Comparison of ENCODE assay signal across 16 mouse cellular contexts in the genomic region with DNA sequence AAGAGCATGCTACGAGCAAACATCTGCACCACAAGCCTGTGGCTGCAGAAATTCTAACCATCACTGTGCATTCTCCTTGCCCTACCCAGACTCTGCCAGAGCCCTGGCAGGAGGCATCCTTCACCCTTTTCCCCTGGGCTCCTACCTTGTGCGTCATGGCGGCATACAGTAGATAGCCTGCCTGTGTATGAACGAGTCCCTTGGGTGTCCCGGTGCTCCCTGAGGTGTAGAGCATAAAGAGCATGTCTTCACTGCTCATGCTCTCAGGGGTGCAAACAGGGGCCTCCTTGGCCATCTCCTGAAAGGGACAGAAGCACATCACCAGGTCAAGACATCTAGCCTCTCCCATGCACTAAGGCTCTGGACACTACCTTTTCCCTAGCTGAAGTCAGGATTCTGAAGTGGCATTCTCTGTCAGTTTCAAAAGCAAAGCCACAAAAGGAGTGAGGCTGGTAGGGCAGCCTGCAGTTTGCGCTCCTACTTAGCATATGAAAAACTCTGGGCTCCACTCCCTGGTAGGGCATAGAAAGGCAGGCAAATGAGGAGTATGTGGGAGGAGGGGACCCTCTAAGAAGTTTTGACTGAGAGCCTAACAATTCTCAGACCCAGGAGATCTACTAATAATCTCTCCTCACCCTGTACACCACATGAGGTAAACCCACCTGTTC. TPM values are rescaled to one million over a fixed set of nuclear protein-coding genes. Genes with fewer than 3 reads are reported as not detected.
DNase-seq lines count a peak whose midpoint lies in the region; ATAC-seq and TF ChIP-seq lines count a peak whose summit lies in the region.
"Had no signal": no experiment of that assay in that cellular context is flagged by ENCODE, and none has a peak within 500 bp of the region (broad histone marks: within the 10 kb centered on the region; RNA-seq: fewer than 3 reads in every experiment).

No protein-coding gene starts in this region.

- H3K4me1 ChIP-seq in hindbrain, embryonic 14.5 days (replicated peaks; ENCODE audit: control insufficient read depth, insufficient read depth, low read length) = no peaks in the 10 kb centered on the region; the same call in none of the 2 replicates
- no peaks in the 10 kb centered on the region for H3K4me1 ChIP-seq in midbrain, postnatal 0 days (ENCODE audit: insufficient read depth, low read length)
- no peaks in the 10 kb centered on the region for H3K4me1 ChIP-seq in kidney, embryonic 16.5 days (ENCODE audit: insufficient read depth, low read length)

- H3K27ac ChIP-seq in hindbrain, embryonic 14.5 days = peak overlapping the region; percentile 57
- peak overlapping the region; percentile 47 for H3K27ac ChIP-seq in midbrain, postnatal 0 days (ENCODE audit: low read depth, low read length)
- no peak overlapping the region for H3K27ac ChIP-seq in kidney, embryonic 16.5 days (ENCODE audit: low read length)
- H3K27ac ChIP-seq: kidney, postnatal 0 days; stomach, postnatal 0 days had no signal

- H3K4me2 ChIP-seq in hindbrain, embryonic 14.5 days (replicated peaks) = no peak overlapping the region
- no peak overlapping the region for H3K4me2 ChIP-seq in midbrain, postnatal 0 days (ENCODE audit: low read depth, low read length, poor library complexity, severe bottlenecking)
- no peak overlapping the region for H3K4me2 ChIP-seq in kidney, embryonic 16.5 days (replicated peaks; ENCODE audit: low read depth, low read length)

- no peak for TF ChIP-seq CTCF in midbrain, postnatal 0 days (IDR thresholded peaks at IDR 0.05)

- DNase-seq in embryo, embryonic 10.5 days (ENCODE audit: low spot score) = peak; percentile 27
- DNase-seq in embryo, embryonic 11 days = no peak
- DNase-seq in hindbrain, embryonic 14.5 days (ENCODE audit: low spot score) = no peak
- no peak for DNase-seq in midbrain, postnatal 0 days (ENCODE audit: low spot score)
- no peak for DNase-seq in cerebellum, adult 9-11 months
- no peak for DNase-seq in gastrocnemius, postnatal 14 days
- DNase-seq: adrenal gland, postnatal 25 days; cerebellum, adult 18-20 months; gastrocnemius, postnatal 36 days; right cerebral cortex, postnatal 4 days had no signal

- intact Hi-C loops in gastrocnemius, postnatal 14 days (cut with DNase I; ENCODE audit: low total_unique reads) = no loop called here

- ATAC-seq in erythroid progenitor cell, adult 5-6 weeks (replicated peaks; ENCODE audit: low FRiP score, poor library complexity, severe bottlenecking) = peak; percentile 25; the same call in 1 of the 2 replicates
- ATAC-seq in hindbrain, embryonic 14.5 days (ENCODE audit: low FRiP score) = peak; percentile 52; the same call in 1 of the 2 replicates
- ATAC-seq in midbrain, postnatal 0 days (ENCODE audit: low FRiP score) = no peak
- no peak for ATAC-seq in kidney, embryonic 16.5 days (ENCODE audit: low FRiP score, low TSS enrichment)

- H3K36me3 ChIP-seq in hindbrain, embryonic 14.5 days (replicated peaks; ENCODE audit: control insufficient read depth, insufficient read depth) = 0 out of 2 replicates have a peak, but pooled peaks cover 4% of the 10 kb centered on the region
- no peaks in the 10 kb centered on the region for H3K36me3 ChIP-seq in midbrain, postnatal 0 days (ENCODE audit: insufficient read depth, low read length)
- no peaks in the 10 kb centered on the region for H3K36me3 ChIP-seq in kidney, embryonic 16.5 days (ENCODE audit: insufficient read depth, low read length)

- H3K9me3 ChIP-seq in hindbrain, embryonic 14.5 days (ENCODE audit: control insufficient read depth, low read length) = no peaks in the 10 kb centered on the region
- H3K9me3 ChIP-seq in midbrain, postnatal 0 days (ENCODE audit: low read length) = no peaks in the 10 kb centered on the region
- H3K9me3 ChIP-seq in kidney, embryonic 16.5 days (ENCODE audit: low read length) = no peaks in the 10 kb centered on the region

- 27% methylated on average over 6 of the region's 6 CpGs for WGBS in hindbrain, embryonic 14.5 days
- 34% methylated on average over 6 of the region's 6 CpGs for WGBS in midbrain, postnatal 0 days
- WGBS in kidney, embryonic 16.5 days = 69% methylated on average over 6 of the region's 6 CpGs

- no peak overlapping the region for H3K9ac ChIP-seq in hindbrain, embryonic 14.5 days
- H3K9ac ChIP-seq in midbrain, postnatal 0 days (replicated peaks; ENCODE audit: low read length, poor library complexity, severe bottlenecking) = no peak overlapping the region
- no peak overlapping the region for H3K9ac ChIP-seq in kidney, embryonic 16.5 days (replicated peaks; ENCODE audit: low read length)

- H3K4me3 ChIP-seq in hindbrain, embryonic 14.5 days (replicated peaks; ENCODE audit: low read length) = no peak overlapping the region
- no peak overlapping the region for H3K4me3 ChIP-seq in midbrain, postnatal 0 days (ENCODE audit: low read depth, low read length)
- H3K4me3 ChIP-seq in kidney, embryonic 16.5 days (ENCODE audit: low read length) = no peak overlapping the region

- no peaks in the 10 kb centered on the region for H3K27me3 ChIP-seq in hindbrain, embryonic 14.5 days (ENCODE audit: control insufficient read depth, insufficient read depth, low read length)
- H3K27me3 ChIP-seq in midbrain, postnatal 0 days (ENCODE audit: insufficient read depth, low read length) = no peaks in the 10 kb centered on the region
- no peaks in the 10 kb centered on the region for H3K27me3 ChIP-seq in kidney, embryonic 16.5 days (ENCODE audit: insufficient read depth, low read length)

RNA-seq across cellular contexts. Expression of gene Apmap, which starts 29.5 kb away (rescaled TPM):
- 16.6 and 25.2 TPM in 2 replicates for total RNA-seq in erythroid progenitor cell, adult 5-6 weeks (2015; ENCODE audit: low replicate concordance)
- total RNA-seq in erythroid progenitor cell, adult 5-6 weeks (2017; ENCODE audit: low replicate concordance) = 18.1 and 35.9 TPM in 2 replicates
- 41.6 and 42.6 TPM in 2 replicates for polyA plus RNA-seq in hindbrain, embryonic 14.5 days (2014; fragmentation: Nextera tagmentation; extraction: Ambion mirVana)
- total RNA-seq in midbrain, postnatal 0 days (2014; rRNA removed) = 33.1 and 34.6 TPM in 2 replicates
- polyA plus RNA-seq in midbrain, postnatal 0 days (2015; fragmentation: Nextera tagmentation; extraction: Ambion mirVana) = 50.3 and 52.2 TPM in 2 replicates
- polyA plus RNA-seq in kidney, embryonic 16.5 days (2015; fragmentation: Nextera tagmentation; extraction: Ambion mirVana) = 55.4 and 58.0 TPM in 2 replicates
- total RNA-seq in gastrocnemius, postnatal 14 days (2021) = 10 to 100 TPM; 19.3 to 21.8 TPM

RNA-seq across cellular contexts. Expression of gene Acss1, which starts 30.5 kb away (rescaled TPM):
- 28.1 and 35.6 TPM in 2 replicates for total RNA-seq in erythroid progenitor cell, adult 5-6 weeks (2015; ENCODE audit: low replicate concordance)
- total RNA-seq in erythroid progenitor cell, adult 5-6 weeks (2017; ENCODE audit: low replicate concordance) = 34.8 and 43.3 TPM in 2 replicates
- polyA plus RNA-seq in hindbrain, embryonic 14.5 days (2014; fragmentation: Nextera tagmentation; extraction: Ambion mirVana) = 14.8 and 18.2 TPM in 2 replicates
- 22.7 and 26.1 TPM in 2 replicates for total RNA-seq in midbrain, postnatal 0 days (2014; rRNA removed)
- polyA plus RNA-seq in midbrain, postnatal 0 days (2015; fragmentation: Nextera tagmentation; extraction: Ambion mirVana) = 14.5 and 16.4 TPM in 2 replicates
- 14.5 and 15.7 TPM in 2 replicates for polyA plus RNA-seq in kidney, embryonic 16.5 days (2015; fragmentation: Nextera tagmentation; extraction: Ambion mirVana)
- 10 to 100 TPM; 12.2 to 25.3 TPM for total RNA-seq in gastrocnemius, postnatal 14 days (2021)

RNA-seq across cellular contexts. Expression of gene Vsx1, which starts 51.3 kb away (rescaled TPM):
- not detected in 2 replicates for total RNA-seq in erythroid progenitor cell, adult 5-6 weeks (2015; ENCODE audit: low replicate concordance)
- 0.51 TPM in 1 of 2 replicates, not detected in the other for total RNA-seq in erythroid progenitor cell, adult 5-6 weeks (2017; ENCODE audit: low replicate concordance)
- 0.05 TPM in 2 replicates for polyA plus RNA-seq in hindbrain, embryonic 14.5 days (2014; fragmentation: Nextera tagmentation; extraction: Ambion mirVana)
- total RNA-seq in midbrain, postnatal 0 days (2014; rRNA removed) = 0.14 TPM in 1 of 2 replicates, not detected in the other
- polyA plus RNA-seq in midbrain, postnatal 0 days (2015; fragmentation: Nextera tagmentation; extraction: Ambion mirVana) = 0.07 and 0.11 TPM in 2 replicates
- polyA plus RNA-seq in kidney, embryonic 16.5 days (2015; fragmentation: Nextera tagmentation; extraction: Ambion mirVana) = not detected in 2 replicates
- total RNA-seq in gastrocnemius, postnatal 14 days (2021) = not detected
- total RNA-seq: adrenal gland, postnatal 25 days; gastrocnemius, postnatal 36 days had no signal
- polyA plus RNA-seq: heart, postnatal 0 days; kidney, postnatal 0 days; liver, embryonic 14.5 days; stomach, postnatal 0 days had no signal

Comparison
In these comparisons a context has a peak if more than half of its experiments do, and no peak if none do; other contexts are left out.
1. ATAC-seq: peak in erythroid progenitor cell, adult 5-6 weeks (single experiment) and hindbrain, embryonic 14.5 days (single experiment); none in midbrain, postnatal 0 days (single experiment) and kidney, embryonic 16.5 days (single experiment).